Mouse (Mus musculus) mouse embryonic stem cell (cell line): ENCODE results near the gene Arap1.

Experiments used
- in situ Hi-C, 2 experiments: fragments of 300-500 bp; cut with MboI; formaldehyde crosslinking; loops; 1 replicate in 1 of 2; 3 replicates in 1 of 2; pipeline ENCODE4 v1.14.3; 2019 to 2020; ENCODE audit warnings: low sequenced_read_pairs in 2 of 2, low pct_unique_long_range_greater_than_20kb in 1 of 2, mixed read lengths in 1 of 2; ENCODE audit not compliant: unreplicated experiment in 1 of 2

Gene Arap1

DNA sequence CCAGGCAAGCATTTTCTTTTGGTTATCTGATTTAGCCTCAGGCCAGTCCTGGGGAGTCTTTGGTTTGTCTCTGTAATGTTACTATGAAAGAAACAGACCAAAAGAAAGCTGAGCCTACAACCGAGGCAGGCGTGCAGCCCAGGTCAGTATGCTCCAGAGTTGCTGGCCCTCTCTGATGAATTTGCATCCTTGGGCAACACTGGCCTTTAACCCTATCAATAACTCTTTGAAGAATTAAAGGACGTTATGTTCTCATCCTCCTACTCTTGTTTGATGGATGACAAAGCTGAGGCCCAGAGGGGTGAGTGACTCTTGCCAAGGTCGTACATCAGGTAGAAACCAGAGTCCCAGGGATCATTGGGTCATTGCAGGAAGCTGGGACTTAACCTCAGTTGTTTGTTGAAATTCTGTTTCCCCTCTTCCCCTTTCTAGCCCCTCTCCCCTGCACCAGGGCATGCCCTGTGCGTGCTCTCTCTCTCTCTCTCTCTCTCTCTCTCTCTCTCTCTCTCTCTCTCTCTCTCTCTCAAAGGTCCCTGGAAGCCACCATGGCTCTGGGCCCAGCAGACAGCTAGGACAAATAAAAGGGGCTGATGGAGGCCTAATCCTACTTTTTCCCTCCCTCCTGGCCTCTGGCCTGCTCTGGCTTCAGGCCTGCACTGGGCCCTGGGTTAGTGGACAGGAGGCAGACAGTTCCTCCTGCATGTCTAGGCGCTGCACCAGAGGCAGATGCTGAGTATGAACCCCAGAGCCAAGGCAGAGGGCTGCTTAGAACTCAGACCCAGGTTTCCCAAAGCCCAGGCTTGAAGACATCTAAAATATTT is 23.5 kb upstream of the Arap1 start:
- in situ Hi-C loops: no loop called here

DNA sequence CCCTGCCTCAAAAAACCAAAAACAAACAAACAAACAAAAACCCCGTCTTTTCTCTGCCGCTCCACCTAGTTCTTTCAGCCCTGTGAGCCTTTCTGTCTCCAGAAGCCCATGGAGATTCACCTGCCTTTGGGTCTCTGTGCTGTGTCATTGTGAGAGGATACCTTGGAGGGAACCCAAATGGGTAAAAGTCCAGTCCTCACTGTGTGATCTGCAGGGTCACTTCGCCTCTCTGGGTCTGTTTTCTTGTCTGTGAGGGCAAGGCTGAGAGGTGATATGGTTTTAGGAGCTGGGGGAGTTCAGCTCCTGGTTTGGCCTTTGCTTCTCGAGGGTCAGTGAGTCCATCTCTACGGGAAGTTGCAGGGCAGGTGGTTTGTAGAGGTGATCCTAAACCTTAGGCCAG is 21.9 kb upstream of the Arap1 start:
- in situ Hi-C loops: no loop called here

DNA sequence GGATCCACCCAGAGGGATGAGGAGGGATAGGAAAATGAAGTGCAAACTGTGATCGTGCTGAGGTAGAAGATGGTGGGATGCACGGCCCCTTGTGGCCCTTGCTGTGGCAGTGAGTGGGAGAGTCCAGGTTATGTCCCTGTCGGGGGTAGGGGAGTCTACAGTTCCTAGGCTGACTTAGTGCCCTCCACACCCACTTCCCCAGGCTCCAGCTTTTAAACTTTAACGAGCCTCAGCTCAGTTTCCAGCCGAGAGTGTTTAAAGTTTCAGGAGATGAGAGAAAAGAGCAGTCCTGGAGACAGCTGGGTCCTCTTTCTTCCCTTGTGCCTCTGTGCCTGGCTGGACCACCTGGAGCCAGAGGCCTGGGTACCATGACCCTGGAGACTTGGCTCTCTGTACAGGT is 20.6 kb upstream of the Arap1 start:
- in situ Hi-C loops: no loop called here

DNA sequence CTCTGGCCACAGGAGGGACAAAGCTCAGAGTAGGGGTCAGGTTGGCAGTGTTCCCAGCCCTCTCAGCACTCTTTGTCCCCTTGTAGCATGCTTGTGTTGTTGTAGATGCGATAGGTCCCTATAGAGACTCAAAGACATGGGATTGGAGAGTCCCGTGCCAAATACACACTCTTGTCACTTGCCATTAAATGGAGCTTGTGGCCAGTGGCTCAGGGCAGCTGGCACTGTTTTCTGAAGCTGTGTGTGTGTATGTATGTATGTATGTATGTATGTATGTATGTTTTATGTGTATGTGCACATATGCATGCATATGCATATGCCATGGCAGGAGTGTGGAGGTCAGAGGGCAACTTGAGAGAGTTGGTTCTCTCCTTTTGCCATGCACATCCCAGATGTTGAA is 20.1 kb upstream of the Arap1 start:
- in situ Hi-C loops: no loop called here

DNA sequence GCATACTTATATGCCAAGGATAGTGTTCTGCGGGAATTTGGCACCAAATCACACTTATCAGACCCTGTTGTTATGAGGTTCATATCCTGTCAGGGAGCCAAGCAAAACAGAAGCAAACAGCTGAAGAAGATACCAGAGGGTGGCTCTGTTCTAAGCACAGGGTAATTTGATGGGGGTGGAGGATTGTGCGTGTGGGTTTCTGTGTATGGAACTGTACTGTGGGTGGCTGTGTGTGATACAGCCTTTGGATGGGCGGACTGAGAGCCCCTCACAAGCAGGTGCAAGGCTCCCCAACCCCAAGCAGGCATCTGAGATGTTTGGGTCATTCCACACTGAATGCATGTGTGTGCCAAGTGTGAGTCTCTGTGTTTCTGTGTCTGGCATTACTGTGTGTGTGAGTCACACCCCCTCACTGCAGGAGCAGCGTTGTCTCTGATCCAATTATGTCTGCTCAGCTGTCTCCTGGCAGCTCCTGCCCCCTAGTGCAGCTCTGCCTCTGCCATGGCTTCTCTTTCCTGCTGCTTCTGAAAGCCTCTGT is 19.2 kb upstream of the Arap1 start:
- in situ Hi-C loops: no loop called here

DNA sequence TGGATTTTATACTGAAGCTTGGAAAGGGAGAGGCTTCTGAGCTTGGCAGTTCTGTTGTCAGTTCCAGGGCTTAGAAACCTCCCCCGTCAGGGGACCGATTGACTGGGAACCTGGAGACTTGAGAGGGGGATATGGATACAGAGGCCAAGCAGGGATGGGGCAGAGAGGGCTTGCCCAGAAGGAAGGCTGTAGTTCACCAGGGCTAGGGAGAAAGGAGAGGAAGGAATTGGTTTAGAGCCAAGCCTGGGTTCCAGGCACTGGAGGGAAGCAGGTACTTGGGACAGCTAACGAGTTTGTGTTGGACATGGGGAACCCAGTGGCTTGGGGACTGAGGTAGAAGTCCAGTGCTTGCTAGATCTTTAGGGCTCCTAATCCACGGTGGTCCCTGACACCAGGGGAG is 18.3 kb upstream of the Arap1 start:
- in situ Hi-C loops: no loop called here

DNA sequence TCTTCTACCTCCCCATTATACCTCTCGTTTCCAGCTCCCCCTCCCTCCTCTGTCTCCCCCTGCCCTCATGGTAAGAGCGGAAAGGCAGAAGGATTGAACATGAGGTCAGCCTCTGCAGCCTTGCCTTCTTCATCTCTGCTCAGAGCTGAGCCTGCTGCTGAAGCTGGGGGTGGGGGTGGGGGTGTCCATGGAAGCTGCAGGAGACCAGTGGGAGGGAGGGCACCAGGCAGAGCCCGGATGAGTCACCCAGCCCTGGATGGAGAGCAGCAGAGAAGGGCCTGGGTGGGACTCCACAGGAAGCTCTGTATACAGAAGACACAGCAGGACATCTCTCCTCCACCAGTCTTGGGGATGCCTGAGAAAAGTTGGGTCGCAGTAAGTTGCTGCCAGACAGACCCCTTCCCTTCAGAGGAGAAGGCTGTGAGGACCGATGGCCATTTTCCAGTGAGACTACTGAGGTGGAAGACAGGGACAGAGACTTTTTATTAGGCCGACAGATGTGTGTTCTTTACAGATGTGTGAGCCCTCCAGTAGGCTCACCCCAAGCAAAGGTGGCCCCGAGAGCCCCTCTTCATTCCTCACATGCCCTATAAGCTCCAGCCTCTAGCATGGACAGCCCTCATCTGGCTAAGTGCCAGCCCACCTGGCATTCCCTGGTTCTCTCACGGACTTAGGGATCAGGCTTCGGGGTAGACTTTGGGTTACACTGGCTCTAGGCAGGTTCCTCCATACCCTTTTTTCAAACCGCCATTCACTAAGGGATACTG is 17.6 kb upstream of the Arap1 start:
- in situ Hi-C loops: no loop called here

DNA sequence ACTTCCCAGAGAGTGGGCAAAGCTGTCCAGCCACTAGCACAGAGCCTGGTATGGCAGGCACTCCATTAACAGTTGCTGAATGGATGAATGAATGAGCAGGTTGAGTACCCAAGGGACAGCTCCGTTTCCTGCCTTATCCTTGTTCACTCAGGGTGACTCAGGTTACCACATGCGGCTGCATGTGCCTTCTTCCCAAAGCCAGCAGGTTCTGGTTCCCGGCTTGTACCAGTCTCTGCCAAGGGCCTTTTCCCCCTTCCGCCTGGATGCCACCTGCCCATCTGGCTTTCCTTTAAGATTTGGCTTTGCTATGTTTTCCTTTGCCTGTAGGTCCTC is 17.1 kb upstream of the Arap1 start:
- in situ Hi-C loops: no loop called here

DNA sequence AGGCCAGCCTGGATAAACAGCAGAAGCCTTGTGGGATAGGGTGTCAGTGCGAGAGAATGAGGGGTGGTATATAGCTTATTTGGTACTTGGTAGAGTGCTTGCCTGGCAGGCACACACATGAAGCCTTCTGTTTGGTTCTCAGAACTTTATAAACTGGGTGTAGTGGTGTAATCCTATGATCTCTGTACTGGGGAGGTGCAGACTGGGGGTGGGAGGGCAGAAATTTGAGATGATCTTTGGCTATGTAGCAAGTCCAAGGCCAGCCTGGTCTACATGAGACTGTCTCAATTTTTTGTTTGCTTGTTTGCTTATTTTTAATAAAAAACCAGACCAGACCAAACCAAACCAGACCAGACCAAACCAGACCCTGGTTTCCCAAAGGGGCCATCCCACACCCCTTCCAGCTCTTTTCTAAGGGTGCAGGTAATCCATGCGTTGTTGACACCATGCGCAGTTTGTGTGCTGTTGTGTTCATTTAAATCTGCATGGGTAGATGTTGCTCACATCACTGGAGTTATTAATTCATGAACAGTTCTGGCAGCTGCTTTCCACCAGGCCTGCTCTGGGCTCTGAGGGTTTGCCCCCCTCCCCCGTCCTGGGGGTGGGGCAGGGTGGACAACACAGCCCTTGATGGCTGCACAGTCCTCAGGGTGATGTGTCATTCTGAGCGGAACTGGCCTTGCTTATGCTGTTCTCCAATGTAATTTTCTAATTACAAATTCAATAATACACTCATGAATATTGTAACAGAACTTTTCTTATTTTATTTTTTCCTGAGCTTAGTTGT is 15.6 kb upstream of the Arap1 start:
- in situ Hi-C loops: no loop called here

DNA sequence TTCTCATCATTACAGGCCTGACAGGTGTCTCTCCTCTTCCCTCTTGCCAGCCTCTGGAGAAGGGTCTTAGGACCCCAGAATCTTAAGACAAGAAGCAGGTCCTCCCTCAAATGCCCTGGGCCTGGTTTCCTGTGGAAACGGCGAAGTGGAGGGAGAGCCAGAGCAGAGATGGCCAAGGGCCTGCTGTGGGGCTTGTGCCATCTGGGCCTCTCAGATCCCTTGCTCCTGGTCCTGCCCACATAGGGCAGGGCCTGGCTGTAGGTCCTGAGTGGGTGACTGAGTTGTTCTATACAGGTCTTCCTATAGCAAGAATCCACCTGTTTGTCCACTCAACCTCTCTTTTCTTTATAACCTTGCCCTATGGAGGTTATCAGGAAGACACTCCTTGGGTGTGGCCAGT is 12.6 kb upstream of the Arap1 start:
- in situ Hi-C loops: no loop called here

DNA sequence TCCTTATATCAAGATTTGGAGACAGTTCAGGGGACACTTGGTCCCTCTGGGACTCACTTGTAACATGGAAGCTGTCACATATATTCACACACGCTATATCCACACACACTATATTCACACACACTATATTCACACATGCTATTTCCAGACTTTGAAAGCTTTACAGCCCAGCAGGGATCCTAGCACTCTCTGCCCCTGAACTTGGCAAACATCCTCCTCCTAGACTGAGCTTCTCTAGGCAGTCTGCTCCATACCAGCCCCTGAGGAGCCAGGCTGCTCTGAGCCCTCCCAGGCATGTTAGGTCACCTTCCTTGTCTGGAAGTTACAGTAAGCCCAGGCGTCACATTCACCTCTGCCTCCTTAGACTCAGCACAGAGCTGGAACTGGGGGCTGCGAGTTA is 11.2 kb upstream of the Arap1 start:
- in situ Hi-C loops: no loop called here

DNA sequence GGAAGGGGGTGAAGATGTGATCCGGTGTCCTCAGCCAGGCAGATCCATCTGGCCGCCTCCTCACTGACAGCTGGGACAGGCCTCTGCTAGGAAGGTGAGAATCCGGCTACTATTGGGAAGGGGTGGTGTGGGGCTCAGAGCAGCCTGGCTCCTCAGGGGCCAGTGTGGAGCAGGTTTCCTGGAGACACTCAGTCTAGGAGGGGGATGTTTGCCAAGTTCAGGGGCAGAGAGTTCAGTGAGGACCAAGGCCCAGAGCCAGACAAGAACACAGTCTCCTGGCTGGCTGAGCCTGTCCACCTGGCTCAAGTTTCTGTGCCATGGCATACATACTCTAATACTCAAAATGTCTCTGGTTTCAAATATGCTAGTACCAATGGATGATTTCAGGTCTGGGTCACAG is 10.5 kb upstream of the Arap1 start:
- in situ Hi-C loops: no loop called here

DNA sequence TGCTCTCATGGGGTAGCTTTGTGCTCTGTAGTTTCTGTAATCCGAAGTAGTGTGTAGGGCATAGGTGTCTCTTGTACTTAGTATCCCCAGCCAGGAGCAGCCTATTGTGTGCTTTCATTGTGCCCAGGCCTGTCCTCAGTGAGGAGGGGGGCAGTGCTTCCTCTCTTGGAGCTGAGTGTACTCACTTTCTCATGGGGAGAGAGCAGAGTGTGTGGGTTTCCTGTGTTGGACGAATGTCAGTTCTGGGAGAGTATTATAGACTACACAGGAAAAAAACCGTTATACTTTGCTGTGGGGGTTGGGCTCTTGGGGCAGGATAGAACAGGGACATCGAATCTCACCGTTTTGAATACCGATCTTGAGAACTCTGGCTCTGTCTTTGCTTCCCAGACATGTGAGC is 6.5 kb upstream of the Arap1 start:
- in situ Hi-C loops: no loop called here

DNA sequence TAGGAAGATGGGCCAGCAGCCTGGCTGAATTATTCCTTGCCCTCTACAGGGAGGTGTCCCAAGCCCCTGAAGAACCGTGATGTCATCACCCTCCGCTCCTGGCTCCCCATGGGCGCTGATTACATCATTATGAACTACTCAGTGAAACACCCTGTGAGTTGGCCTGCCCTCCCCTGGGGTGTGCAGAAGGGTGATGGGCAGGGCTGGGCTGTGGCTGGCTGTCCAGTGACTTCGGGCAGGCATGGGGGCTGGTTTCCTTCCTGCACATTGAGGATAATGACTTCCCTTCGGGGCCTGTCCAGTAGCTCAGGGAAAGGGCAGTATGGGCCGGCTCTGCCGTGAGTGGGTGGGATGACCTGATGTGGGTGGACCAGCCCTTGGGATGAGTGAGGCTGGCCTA is 4.7 kb upstream of the Arap1 start:
- in situ Hi-C loops: no loop called here

DNA sequence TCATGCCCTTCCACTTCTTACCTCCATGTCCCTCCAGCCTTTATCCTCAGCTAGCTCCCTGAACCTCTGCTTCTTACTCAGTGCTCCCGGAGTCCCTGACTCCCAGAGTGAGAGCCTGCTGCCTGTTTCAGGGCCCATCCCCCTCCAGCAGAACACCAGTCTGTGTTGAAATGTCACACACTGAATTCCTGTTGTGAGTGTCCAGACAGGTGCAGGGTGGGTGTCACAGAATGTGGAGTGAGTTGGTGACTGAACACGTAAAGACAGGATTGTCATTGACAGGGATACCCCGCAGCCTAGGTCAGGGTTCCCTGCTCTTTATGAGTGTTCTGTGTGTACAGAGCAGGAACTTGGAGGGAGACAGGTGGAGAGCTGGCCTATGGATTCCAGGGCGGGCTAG is 3.0 kb upstream of the Arap1 start:
- in situ Hi-C loops: no loop called here

DNA sequence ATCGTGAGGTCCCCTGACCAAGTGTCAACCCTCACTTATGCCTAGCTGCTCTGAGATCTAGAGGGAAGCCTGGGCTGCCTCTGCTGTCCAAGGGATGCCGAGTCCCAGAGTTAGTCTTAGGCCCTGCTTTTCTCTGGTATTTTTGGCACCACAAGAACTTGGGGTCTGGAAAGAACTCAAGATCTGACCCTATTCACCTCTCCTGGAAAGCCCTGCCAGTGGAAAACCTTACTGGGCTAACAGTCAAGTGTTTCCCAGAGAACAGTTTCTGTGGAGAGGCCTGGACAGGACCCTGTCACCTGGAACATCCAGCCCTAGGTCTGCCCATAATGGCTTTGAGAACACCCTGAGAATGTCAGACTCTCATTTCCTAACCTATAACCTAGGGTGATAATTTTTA is 876 bp upstream of the Arap1 start:
- in situ Hi-C loops: no loop called here

DNA sequence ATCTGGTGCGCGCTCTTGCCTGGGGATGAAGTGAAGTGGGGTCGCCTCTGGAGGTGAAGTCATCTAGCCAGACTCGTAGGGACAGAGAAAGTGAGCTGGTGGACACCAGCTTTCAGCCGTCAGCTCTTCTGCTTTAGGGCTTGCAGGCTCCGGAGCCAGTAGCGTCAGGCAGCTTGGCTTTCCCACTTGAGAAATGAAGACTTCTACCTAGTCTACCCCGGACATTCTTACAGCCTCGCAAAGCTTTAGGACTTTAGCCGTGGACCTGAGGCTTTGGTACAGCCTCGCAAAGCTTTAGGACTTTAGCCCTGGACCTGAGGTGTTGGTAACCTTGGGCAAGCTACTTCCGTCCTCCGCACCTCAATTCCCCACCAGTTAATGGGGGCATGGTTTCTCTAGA is 445 bp downstream of the Arap1 start:
- in situ Hi-C loops: no loop called here

DNA sequence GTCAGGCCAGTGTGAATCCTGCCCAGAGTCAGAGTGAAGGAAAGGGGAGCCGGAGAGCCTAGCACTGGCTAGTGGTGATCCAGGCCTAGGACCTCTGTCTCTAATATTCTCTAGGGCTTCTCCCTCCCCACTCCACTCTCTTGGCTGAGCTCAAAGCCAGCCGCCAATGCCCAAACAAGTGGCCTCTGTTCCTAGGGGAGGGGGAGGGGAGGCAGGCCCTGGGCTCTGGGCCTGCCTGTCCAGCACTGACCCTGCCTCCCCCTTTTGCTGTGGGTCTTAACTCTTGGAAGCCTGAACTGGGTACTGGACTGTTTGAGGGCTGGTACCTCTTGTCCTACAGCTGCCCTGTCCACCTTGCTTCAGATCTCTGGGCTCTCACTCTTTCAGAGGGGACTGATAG is 2.0 kb downstream of the Arap1 start:
- in situ Hi-C loops: no loop called here

DNA sequence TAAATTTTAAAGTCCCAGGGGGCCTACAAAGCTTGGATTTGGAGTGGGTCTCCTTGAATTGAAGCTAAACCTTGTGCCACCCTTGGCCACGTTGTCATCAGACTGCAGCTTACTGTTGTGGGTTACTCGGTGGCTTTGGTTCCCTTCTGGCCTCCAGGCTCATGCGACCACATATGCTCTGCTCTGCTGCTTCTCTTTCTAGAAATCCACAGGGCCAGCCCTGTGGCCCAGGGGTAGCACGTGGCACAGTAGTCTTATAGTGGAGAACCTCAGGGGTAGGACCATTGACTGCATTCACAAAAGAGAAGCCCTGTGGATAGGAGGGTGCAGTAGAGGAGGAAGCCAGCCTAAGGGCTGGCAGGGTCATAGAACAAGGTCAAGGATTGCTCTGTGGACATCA is 4.5 kb downstream of the Arap1 start:
- in situ Hi-C loops: no loop called here
